Comparison of ENCODE assay signal across 8 mouse cellular contexts in the genomic region with DNA sequence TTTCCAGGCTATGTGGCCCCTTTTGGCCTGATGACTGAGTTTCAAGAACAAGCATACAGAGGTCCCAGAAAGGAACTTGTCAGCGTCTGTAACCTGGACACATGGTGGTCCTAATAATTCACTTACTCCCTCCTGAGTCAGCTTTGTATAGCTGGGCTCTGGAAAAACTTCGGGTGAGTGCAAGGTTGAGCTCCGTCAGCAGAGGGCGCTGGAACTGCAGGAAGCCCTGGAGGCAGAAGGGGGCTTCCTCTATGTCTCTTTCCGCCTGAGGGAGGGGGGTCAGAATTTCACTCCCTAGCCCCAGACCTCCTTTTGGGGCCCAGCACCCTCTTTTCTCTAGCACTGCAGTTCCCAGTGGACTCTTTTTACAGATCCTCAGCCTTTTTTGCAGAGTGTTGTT. TPM values are rescaled to one million over a fixed set of nuclear protein-coding genes. Genes with fewer than 3 reads are reported as not detected.
DNase-seq lines count a peak whose midpoint lies in the region; ATAC-seq and TF ChIP-seq lines count a peak whose summit lies in the region.
"Had no signal": no experiment of that assay in that cellular context is flagged by ENCODE, and none has a peak within 500 bp of the region (broad histone marks: within the 10 kb centered on the region; RNA-seq: fewer than 3 reads in every experiment).

No protein-coding gene starts in this region.

- H3K4me3 ChIP-seq in layer of hippocampus, adult 2 months, result no peak overlapping the region
- H3K4me3 ChIP-seq: limb, embryonic 15.5 days had no signal

- intact Hi-C loops in heart, postnatal 10 days (cut with DNase I), result loop anchor here (1.0 kb wide), 1 partner anchor 82 kb away; no protein-coding TSS in a partner anchor

- peak; percentile 68 for DNase-seq in R1 (ENCODE audit: low read depth, low spot score)
- peak; percentile 85 for DNase-seq in embryo, embryonic 10.5 days (ENCODE audit: low spot score)
- DNase-seq in heart, postnatal 10 days, result peak; percentile 67 to 88
- DNase-seq in layer of hippocampus, adult 2 months (ENCODE audit: low spot score in 2 of 2), result peak; percentile 52 to 88
- peak; percentile 55 for DNase-seq in lung, postnatal 25 days (ENCODE audit: low spot score)
- peak; percentile 26 for DNase-seq in spleen, adult 12 weeks (ENCODE audit: low spot score)

- ATAC-seq in CD4-positive, CD25-positive, alpha-beta regulatory T cell, adult 4 months, result peak; percentile 44

- peak; percentile 95 for TF ChIP-seq CTCF in layer of hippocampus, adult 2 months (conservative IDR thresholded peaks at IDR 0.05)

- peak overlapping the region; percentile 36; the same call in 1 of the 2 replicates for H3K27ac ChIP-seq in layer of hippocampus, adult 2 months
- H3K27ac ChIP-seq: limb, embryonic 15.5 days had no signal

RNA-seq across cellular contexts. Expression of a gene that starts 3.8 kb away (rescaled TPM):
- 10 to 100 TPM; 46.8 to 64.7 TPM for polyA plus RNA-seq in CD4-positive, CD25-positive, alpha-beta regulatory T cell, adult 4 months (2017; shearing (Covaris generic))
- total RNA-seq in heart, postnatal 10 days (2021), result 10 to 100 TPM; 36.2 to 36.3 TPM
- total RNA-seq in layer of hippocampus, adult 2 months (2021), result 10 to 100 TPM; 34.7 to 45.9 TPM

RNA-seq across cellular contexts. Expression of a gene that starts 33.1 kb away (rescaled TPM):
- 10 to 100 TPM in 1 of 2 experiments, 1 to 10 TPM in 1; 7.9 to 11.5 TPM for polyA plus RNA-seq in CD4-positive, CD25-positive, alpha-beta regulatory T cell, adult 4 months (2017; shearing (Covaris generic))
- total RNA-seq in heart, postnatal 10 days (2021), result 10 to 100 TPM in 1 of 2 experiments, 1 to 10 TPM in 1; 6.9 to 12.7 TPM
- 100 to 1,000 TPM; 244 to 257 TPM for total RNA-seq in layer of hippocampus, adult 2 months (2021)

Comparison
In these comparisons a context has a peak if more than half of its experiments do, and no peak if none do; other contexts are left out.
1. DNase-seq: peak in every context shown above with its lines; median percentile 85 in embryo, embryonic 10.5 days; 78 in heart, postnatal 10 days; 70 in layer of hippocampus, adult 2 months; 68 in R1; 55 in lung, postnatal 25 days; 26 in spleen, adult 12 weeks.
2. RNA of a gene that starts 33.1 kb away (total RNA-seq): 244 to 257 TPM in layer of hippocampus, adult 2 months; 6.9 to 12.7 TPM in heart, postnatal 10 days; every median in the first group is over 10 times any median in the second.